Mouse (Mus musculus) left cerebral cortex, adult 8-10 months (tissue): ENCODE results near the gene Top2a. TPM values are rescaled to one million over a fixed set of nuclear protein-coding genes. Genes with fewer than 3 reads are reported as not detected.

Experiments used
- DNase-seq, 2 experiments: peaks; one replicate each; pipeline ENCODE4 v3.0.0; 2022; ENCODE audit warnings: low spot score in 2 of 2
- total RNA-seq, 4 experiments: library from RNA; stranded (reverse); gene quantifications; 2 replicates each; pipeline ENCODE4 v1.2.4; 2022

Gene Top2a
- total RNA-seq, 4 experiments from 2014 or later: 0.94 to 2.5 (median 1.4) TPM

- no peak for DNase-seq
These were observed 59.2 kb downstream of the Top2a start for GRCm38 (mm10) chr11:98964616-98965415.

- no peak for DNase-seq
These were observed 59.8 kb downstream of the Top2a start for GRCm38 (mm10) chr11:98964201-98964615.

- DNase-seq: no peak
These were observed 60.6 kb downstream of the Top2a start for GRCm38 (mm10) chr11:98963191-98964021.

GRCm38 (mm10) chr11:98962421-98963095 lies 61.4 kb downstream of the Top2a start:
- no peak for DNase-seq

DNA sequence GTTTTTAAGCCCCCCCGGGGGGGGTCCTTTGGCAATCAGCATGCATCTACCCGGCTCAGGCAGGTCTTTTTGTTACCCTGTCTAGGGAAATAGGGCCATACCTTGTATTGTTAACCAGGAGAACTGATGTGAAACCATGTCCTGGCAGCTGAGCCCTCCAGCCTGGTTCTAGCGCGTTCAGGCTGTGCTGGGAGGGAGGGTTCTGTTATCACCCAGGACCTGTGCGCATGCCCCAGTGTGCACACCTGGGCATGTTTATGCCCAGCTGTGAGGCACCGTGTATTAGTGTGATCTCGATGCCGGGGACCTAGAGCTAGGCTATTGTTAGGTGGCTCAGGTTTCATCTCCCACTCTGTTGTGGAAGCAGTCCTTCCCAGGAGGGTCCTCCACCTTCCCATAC lies 62.2 kb downstream of the Top2a start:
- no peak for DNase-seq

- DNase-seq: no peak
These were observed 62.9 kb downstream of the Top2a start for GRCm38 (mm10) chr11:98961051-98961592.

GRCm38 (mm10) chr11:98960313-98960906 lies 63.6 kb downstream of the Top2a start:
- no peak for DNase-seq

DNA sequence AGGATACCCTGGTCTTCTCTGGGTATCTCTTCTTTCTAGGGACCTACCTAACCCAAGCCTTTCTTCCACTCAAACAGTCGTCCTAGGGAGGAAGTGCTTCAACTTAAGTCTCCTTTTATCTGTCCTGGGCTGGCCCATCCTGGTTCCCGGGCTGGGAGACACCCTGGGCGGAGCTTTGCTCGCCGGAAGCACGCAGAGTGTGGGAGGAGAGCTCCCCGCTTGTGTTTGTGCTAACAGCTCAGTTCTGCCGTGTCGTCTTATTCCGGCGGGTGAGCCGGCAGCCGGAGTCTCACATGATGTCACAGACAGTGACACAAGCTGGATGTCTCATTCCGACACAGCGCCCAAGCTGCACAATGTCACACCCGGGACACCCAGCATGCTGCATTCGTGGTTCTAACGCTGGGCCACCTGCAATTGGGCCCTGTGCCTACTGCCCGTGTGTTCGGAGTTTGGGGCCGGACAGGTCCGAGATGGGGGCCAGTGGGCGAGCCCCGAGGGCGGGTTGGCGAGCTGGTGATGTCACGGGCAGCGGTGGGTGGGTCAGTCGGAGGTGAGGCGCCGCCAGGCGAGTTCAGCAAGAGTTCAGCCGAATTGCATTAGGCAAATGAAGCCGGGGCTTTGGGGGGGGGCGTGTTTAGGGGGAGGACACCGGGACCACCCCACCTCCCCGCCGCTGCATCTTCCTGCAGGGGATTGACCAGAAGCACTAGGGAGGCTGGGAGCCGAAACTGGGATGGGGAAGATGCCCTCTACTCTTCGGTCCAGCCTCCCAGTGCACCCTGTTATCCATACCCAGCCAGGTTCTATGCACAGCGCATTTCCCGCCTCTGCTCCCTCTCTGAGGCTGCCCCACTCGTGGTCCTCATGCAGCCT lies 64.3 kb downstream of the Top2a start:
- no peak for DNase-seq

DNA sequence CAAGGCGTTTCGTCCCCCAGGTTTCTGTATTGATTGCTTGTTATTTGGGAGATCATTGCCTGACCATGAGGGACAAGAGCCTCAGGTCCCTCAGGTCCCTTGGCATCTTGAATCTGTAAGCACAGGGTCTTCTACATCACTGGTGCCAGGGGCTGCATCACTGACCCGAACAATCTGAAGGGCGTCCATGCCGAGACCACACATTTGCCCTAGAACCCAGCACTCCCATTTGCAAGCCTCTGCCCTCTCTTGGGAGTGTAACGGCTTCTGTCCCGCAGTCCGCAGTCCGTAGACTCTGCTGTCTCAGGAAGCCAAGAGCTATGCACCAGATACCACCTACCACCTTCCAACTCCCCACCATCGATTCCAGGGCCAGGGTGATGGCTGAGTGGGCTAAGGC lies 67.6 kb downstream of the Top2a start:
- no peak for DNase-seq

DNA sequence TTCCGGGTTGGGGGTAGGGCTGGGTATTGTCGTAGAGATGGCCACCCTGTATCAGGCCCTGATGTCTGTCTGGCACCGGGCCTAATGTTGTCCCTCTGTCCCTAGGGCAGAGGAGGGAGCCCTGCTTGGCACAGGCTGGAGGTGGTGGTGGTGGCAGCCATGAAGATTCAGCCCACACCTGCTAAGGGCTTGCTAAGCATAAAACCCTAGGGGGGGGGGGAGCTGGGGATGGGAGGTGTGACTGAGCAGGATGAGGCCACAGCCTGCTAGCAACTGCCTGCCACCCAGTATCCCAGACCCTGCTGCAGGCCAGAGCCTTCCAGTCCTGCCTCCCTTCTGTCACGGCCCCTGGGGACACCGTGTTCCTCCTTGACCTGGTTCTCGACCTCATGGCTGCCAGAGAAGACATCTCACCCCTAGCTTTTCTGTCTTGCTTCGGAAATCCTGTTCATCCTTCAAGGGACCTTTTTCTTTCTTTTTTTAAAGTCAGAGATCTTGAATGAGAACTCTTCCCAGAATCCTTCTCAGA lies 68.2 kb downstream of the Top2a start:
- no peak for DNase-seq

- DNase-seq: peak in 1 of 2 experiments; percentile 12
These were observed 68.9 kb downstream of the Top2a start for GRCm38 (mm10) chr11:98954801-98955706.

DNA sequence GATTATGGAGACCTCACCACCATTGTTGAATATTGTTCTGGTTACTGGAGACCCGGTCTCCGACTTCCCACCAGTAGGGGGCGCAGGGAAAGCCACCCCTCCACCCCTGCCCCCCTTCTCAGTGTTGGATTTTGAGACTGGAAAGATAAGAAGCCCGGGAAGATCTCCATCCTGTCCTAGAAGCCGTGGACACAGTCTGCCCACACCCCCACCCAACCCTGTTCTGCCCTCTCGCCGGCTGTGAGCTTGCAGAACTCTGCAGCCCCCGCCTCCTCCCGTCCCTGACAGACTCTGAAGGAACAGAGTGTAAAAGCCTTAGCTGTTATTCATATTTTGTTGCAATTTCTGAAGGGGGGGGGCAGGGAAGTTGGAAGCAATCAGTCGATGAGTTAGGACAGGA lies 69.6 kb downstream of the Top2a start:
- DNase-seq: no peak

GRCm38 (mm10) chr11:98953835-98954320 lies 70.1 kb downstream of the Top2a start:
- DNase-seq: no peak

GRCm38 (mm10) chr11:98953361-98953760 lies 70.6 kb downstream of the Top2a start:
- no peak for DNase-seq

- no peak for DNase-seq
These were observed 71.3 kb downstream of the Top2a start for GRCm38 (mm10) chr11:98952736-98953135.

DNA sequence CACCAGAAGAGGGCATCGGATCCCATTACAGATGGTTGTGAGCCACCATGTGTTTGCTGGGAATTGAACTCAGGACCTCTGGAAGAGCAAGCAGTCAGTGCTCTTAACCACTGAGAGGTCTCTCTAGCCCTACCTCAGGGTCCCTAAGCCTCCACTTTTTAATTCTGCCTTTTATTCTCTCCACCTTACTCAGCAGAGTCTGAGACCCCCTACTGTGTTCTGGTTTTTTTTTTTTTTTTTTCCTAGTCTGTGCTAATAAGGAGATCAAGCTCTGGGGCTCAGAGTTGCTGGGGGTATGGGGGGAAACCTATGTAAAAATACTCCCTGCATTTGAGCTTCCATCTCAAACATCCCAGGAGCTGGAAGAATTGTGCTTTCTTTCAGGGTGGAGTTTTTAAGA lies 71.9 kb downstream of the Top2a start:
- no peak for DNase-seq

GRCm38 (mm10) chr11:98951026-98951906 lies 72.7 kb downstream of the Top2a start:
- no peak for DNase-seq

DNA sequence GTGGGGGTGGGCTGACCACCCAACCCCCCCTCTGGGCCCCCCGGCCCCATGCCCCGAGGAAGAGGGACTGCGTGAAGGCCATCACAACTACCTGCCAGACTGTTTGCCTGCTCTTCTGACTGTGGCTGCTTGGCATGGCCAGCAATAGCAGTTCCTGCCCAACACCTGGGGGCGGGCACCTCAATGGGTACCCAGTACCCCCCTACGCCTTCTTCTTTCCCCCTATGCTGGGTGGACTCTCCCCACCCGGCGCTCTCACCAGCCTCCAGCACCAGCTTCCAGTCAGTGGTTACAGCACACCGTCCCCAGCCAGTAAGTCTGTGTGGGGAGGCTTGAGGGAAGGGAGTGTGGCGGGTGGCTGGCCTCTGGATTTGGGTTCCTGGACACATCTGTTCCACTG lies 73.5 kb downstream of the Top2a start:
- no peak for DNase-seq
